Comparison of ENCODE assay signal across 8 mouse cellular contexts in genomic region chr19:8774086-8774835, GRCm38 (mm10). TPM values are rescaled to one million over a fixed set of nuclear protein-coding genes. Genes with fewer than 3 reads are reported as not detected.
DNase-seq lines count a peak whose midpoint lies in the region; ATAC-seq and TF ChIP-seq lines count a peak whose summit lies in the region.

Gene Tmem179b, minus strand, starts transcription at chr19:8774467.

- peaks cover 18% of the 10 kb centered on the region for H3K36me3 ChIP-seq in hindbrain, embryonic 16.5 days (ENCODE audit: control insufficient read depth, insufficient read depth, low read length)

- H3K27me3 ChIP-seq in hindbrain, embryonic 16.5 days (replicated peaks; ENCODE audit: control insufficient read depth, insufficient read depth, low read length), result no peaks in the 10 kb centered on the region

- peak within 1 kb of the TSS; percentile 97 for H3K27ac ChIP-seq in hindbrain, embryonic 16.5 days (ENCODE audit: low read depth, low read length)
- peak within 1 kb of the TSS; percentile 97 for H3K27ac ChIP-seq in left cerebral cortex, adult 2 months

- no peaks in the 10 kb centered on the region for H3K9me3 ChIP-seq in hindbrain, embryonic 16.5 days (ENCODE audit: control insufficient read depth, low read length)

- peak; percentile 94 for ATAC-seq in hindbrain, embryonic 16.5 days
- ATAC-seq in megakaryocyte, adult 5-6 weeks (ENCODE audit: poor library complexity, severe bottlenecking), result peak; percentile 92

- peaks cover 30% of the 10 kb centered on the region for H3K4me1 ChIP-seq in hindbrain, embryonic 16.5 days (ENCODE audit: control insufficient read depth, insufficient read depth, low read depth, low read length)

- H3K4me3 ChIP-seq in hindbrain, embryonic 16.5 days (ENCODE audit: low read length), result peak within 1 kb of the TSS; percentile 70
- H3K4me3 ChIP-seq in left cerebral cortex, adult 2 months, result peak within 1 kb of the TSS; percentile 80

- peak within 1 kb of the TSS; percentile 93 for H3K9ac ChIP-seq in hindbrain, embryonic 16.5 days (ENCODE audit: low read depth, low read length)

- intact Hi-C loops in left cerebral cortex, adult 2 months (cut with DNase I), result loop anchor here (1.0 to 2.0 kb wide), 2 partner anchors 17 to 45 kb away; partner anchors contain the start of genes Nxf1 and Ttc9c

- peak within 1 kb of the TSS; percentile 99 for H3K4me2 ChIP-seq in hindbrain, embryonic 16.5 days (ENCODE audit: low read length)

- WGBS in hindbrain, embryonic 16.5 days, result under 1% methylated on average over 68 of the region's 68 CpGs

- TF ChIP-seq CTCF in left cerebral cortex, adult 2 months (IDR thresholded peaks at IDR 0.05), result no peak; the same call in 1 of the 2 replicates

- DNase-seq in T-cell, adult 2 months (ENCODE audit: low spot score), result peak; percentile 96
- peak; percentile 97 to 98 for DNase-seq in cerebellum, postnatal 36 days
- peak; percentile 96 for DNase-seq in gastrocnemius, adult 18-20 months (ENCODE audit: low spot score)
- DNase-seq in left cerebral cortex, adult 2 months (ENCODE audit: extremely low spot score in 1 of 2, low spot score in 2 of 2), result peak; percentile 94 to 96
- peak; percentile 97 to 98 for DNase-seq in right cerebral cortex, adult 2 months (ENCODE audit: low spot score in 2 of 2)
- peak; percentile 97 for DNase-seq in urinary bladder, postnatal 14 days (ENCODE audit: low spot score)

RNA-seq across cellular contexts. Expression of gene Tmem179b, which starts in this region (rescaled TPM):
- total RNA-seq in gastrocnemius, adult 18-20 months (2021), result 1 to 10 TPM; 7.3 to 8.6 TPM
- polyA plus RNA-seq in hindbrain, embryonic 16.5 days (2015; fragmentation: Nextera tagmentation; extraction: Ambion mirVana), result 30.4 and 32.1 TPM in 2 replicates
- total RNA-seq in left cerebral cortex, adult 2 months (2021), result 1 to 10 TPM; 8.2 to 8.7 TPM
- 172 and 177 TPM in 2 replicates for total RNA-seq in megakaryocyte, adult 5-6 weeks (2015)
- total RNA-seq in megakaryocyte, adult 5-6 weeks (2017), result 98.4 and 108 TPM in 2 replicates

Comparison
In these comparisons a context has a peak if more than half of its experiments do, and no peak if none do; other contexts are left out.
1. Peak in every context shown above with its lines: DNase-seq, ATAC-seq, H3K4me3 ChIP-seq and H3K27ac ChIP-seq.
2. RNA of gene Tmem179b (total RNA-seq): 98.4 to 177 TPM in megakaryocyte, adult 5-6 weeks; 8.2 to 8.7 TPM in left cerebral cortex, adult 2 months and 7.3 to 8.6 TPM in gastrocnemius, adult 18-20 months; every median in the first group is over 10 times any median in the second.